Mouse (Mus musculus): ENCODE data around the gene Spast. TPM values are rescaled to one million over a fixed set of nuclear protein-coding genes. Genes with fewer than 3 reads are reported as not detected.

Gene Spast
- polyA plus RNA-seq, 1 experiment from 2014 or later = 18.0 TPM

GRCm38 (mm10) chr17:74413324-74413723 is 74.5 kb downstream of the Spast start:
- no peak for DNase-seq (ENCODE audit: low spot score)
- H3K4me3 ChIP-seq = no peak overlapping the region
- H3K4me1 ChIP-seq = peaks cover 9% of the 10 kb centered on the region; the same call in 1 of the 2 replicates
- H3K9me3 ChIP-seq = no peaks in the 10 kb centered on the region
- 89% methylated on average over 8 of the region's 8 CpGs for WGBS
- no peak overlapping the region for H3K27ac ChIP-seq (replicated peaks)
- H3K36me3 ChIP-seq (replicated peaks) = peaks cover 90% of the 10 kb centered on the region
- H3K27me3 ChIP-seq (replicated peaks; ENCODE audit: low read depth, poor library complexity, severe bottlenecking) = no peaks in the 10 kb centered on the region

- Histone ChIP-seq H3K4me1 (peaks cover 10% of the 10 kb centered on the region; the same call in 1 of the 2 replicates), H3K9me3 (no peaks in the 10 kb centered on the region), H3K27ac (replicated peaks) (no peak overlapping the region), H3K36me3 (replicated peaks) (peaks cover 88% of the 10 kb centered on the region), H3K27me3 (replicated peaks; ENCODE audit: low read depth, poor library complexity, severe bottlenecking) (no peaks in the 10 kb centered on the region), H3K4me3 (no peak overlapping the region)
- DNase-seq (ENCODE audit: low spot score) = no peak
- 65% methylated on average over 1 of the region's 1 CpGs for WGBS
Measured at GRCm38 (mm10) chr17:74414671-74415070, 75.9 kb downstream of the Spast start.

- peaks cover 89% of the 10 kb centered on the region for H3K36me3 ChIP-seq (replicated peaks)
- WGBS = 86% methylated on average over 8 of the region's 8 CpGs
Measured at GRCm38 (mm10) chr17:74416841-74417360, 78.1 kb downstream of the Spast start.

GRCm38 (mm10) chr17:74418171-74418570 is 79.4 kb downstream of the Spast start:
- Histone ChIP-seq H3K9me3 (no peaks in the 10 kb centered on the region), H3K4me3 (no peak overlapping the region), H3K36me3 (replicated peaks) (peaks cover 90% of the 10 kb centered on the region), H3K27me3 (replicated peaks; ENCODE audit: low read depth, poor library complexity, severe bottlenecking) (no peaks in the 10 kb centered on the region), H3K4me1 (peaks cover 10% of the 10 kb centered on the region; the same call in 1 of the 2 replicates), H3K27ac (replicated peaks) (no peak overlapping the region)
- DNase-seq (ENCODE audit: low spot score) = no peak
- WGBS = 14% methylated on average over 4 of the region's 4 CpGs

More at GRCm38 (mm10) chr17:74416841-74417360, 78.1 kb downstream of the Spast start:
- DNase-seq (ENCODE audit: low spot score) = no peak
- no peak overlapping the region for H3K4me3 ChIP-seq
- no peak overlapping the region for H3K27ac ChIP-seq (replicated peaks)
- no peaks in the 10 kb centered on the region for H3K9me3 ChIP-seq
- peaks cover 10% of the 10 kb centered on the region; the same call in 1 of the 2 replicates for H3K4me1 ChIP-seq
- H3K27me3 ChIP-seq (replicated peaks; ENCODE audit: low read depth, poor library complexity, severe bottlenecking) = no peaks in the 10 kb centered on the region

GRCm38 (mm10) chr17:74420656-74421055 is 81.9 kb downstream of the Spast start:
- peaks cover 88% of the 10 kb centered on the region for H3K36me3 ChIP-seq (replicated peaks)
- no peak overlapping the region for H3K4me3 ChIP-seq
- DNase-seq (ENCODE audit: low spot score) = no peak
- peaks cover 10% of the 10 kb centered on the region; the same call in 1 of the 2 replicates for H3K4me1 ChIP-seq
- no peak overlapping the region for H3K27ac ChIP-seq (replicated peaks)
- 57% methylated on average over 2 of the region's 2 CpGs for whole genome bisulfite sequencing
- no peaks in the 10 kb centered on the region for H3K27me3 ChIP-seq (replicated peaks; ENCODE audit: low read depth, poor library complexity, severe bottlenecking)
- no peaks in the 10 kb centered on the region for H3K9me3 ChIP-seq

- H3K27me3 ChIP-seq (replicated peaks; ENCODE audit: low read depth, poor library complexity, severe bottlenecking) = no peaks in the 10 kb centered on the region
- H3K27ac ChIP-seq (replicated peaks) = no peak overlapping the region
- WGBS = 82% methylated on average over 12 of the region's 12 CpGs
- H3K4me1 ChIP-seq = no peaks in the 10 kb centered on the region
- H3K4me3 ChIP-seq = no peak overlapping the region
- no peaks in the 10 kb centered on the region for H3K9me3 ChIP-seq
- no peak for DNase-seq (ENCODE audit: low spot score)
- peaks cover 91% of the 10 kb centered on the region for H3K36me3 ChIP-seq (replicated peaks)
Measured at GRCm38 (mm10) chr17:74424401-74425005, 85.7 kb downstream of the Spast start.

GRCm38 (mm10) chr17:74430074-74430473 is 91.3 kb downstream of the Spast start:
- WGBS = 89% methylated on average over 8 of the region's 8 CpGs
- DNase-seq (ENCODE audit: low spot score) = no peak
- H3K36me3 ChIP-seq (replicated peaks) = peaks cover 36% of the 10 kb centered on the region
- H3K27ac ChIP-seq (replicated peaks) = no peak overlapping the region
- no peaks in the 10 kb centered on the region for H3K9me3 ChIP-seq
- no peak overlapping the region for H3K4me3 ChIP-seq
- H3K4me1 ChIP-seq = no peaks in the 10 kb centered on the region
- H3K27me3 ChIP-seq (replicated peaks; ENCODE audit: low read depth, poor library complexity, severe bottlenecking) = no peaks in the 10 kb centered on the region

GRCm38 (mm10) chr17:74431481-74431880 is 92.7 kb downstream of the Spast start:
- Histone ChIP-seq H3K27ac (replicated peaks) (no peak overlapping the region), H3K36me3 (replicated peaks) (peaks cover 29% of the 10 kb centered on the region), H3K4me3 (no peak overlapping the region), H3K9me3 (no peaks in the 10 kb centered on the region), H3K27me3 (replicated peaks; ENCODE audit: low read depth, poor library complexity, severe bottlenecking) (no peaks in the 10 kb centered on the region), H3K4me1 (no peaks in the 10 kb centered on the region)
- WGBS = 72% methylated on average over 13 of the region's 13 CpGs
- DNase-seq (ENCODE audit: low spot score) = peak; percentile 41

- Histone ChIP-seq H3K9me3 (no peaks in the 10 kb centered on the region), H3K27me3 (replicated peaks; ENCODE audit: low read depth, poor library complexity, severe bottlenecking) (no peaks in the 10 kb centered on the region), H3K36me3 (replicated peaks) (peaks cover 18% of the 10 kb centered on the region), H3K4me3 (no peak overlapping the region), H3K27ac (replicated peaks) (no peak overlapping the region), H3K4me1 (no peaks in the 10 kb centered on the region)
- WGBS = 89% methylated on average over 5 of the region's 5 CpGs
- no peak for DNase-seq (ENCODE audit: low spot score)
Measured at GRCm38 (mm10) chr17:74432631-74433030, 93.8 kb downstream of the Spast start.

- DNase-seq (ENCODE audit: low spot score) = no peak
- WGBS = 85% methylated on average over 9 of the region's 9 CpGs
- H3K27ac ChIP-seq (replicated peaks) = no peak overlapping the region
Measured at GRCm38 (mm10) chr17:74437762-74438161, 99.0 kb downstream of the Spast start.

GRCm38 (mm10) chr17:74440486-74440885 is 101.7 kb downstream of the Spast start:
- DNase-seq (ENCODE audit: low spot score) = no peak
- Histone ChIP-seq H3K27me3 (replicated peaks; ENCODE audit: low read depth, poor library complexity, severe bottlenecking) (no peaks in the 10 kb centered on the region), H3K4me1 (no peaks in the 10 kb centered on the region), H3K4me3 (no peak overlapping the region), H3K36me3 (replicated peaks) (no peaks in the 10 kb centered on the region), H3K9me3 (no peaks in the 10 kb centered on the region), H3K27ac (replicated peaks) (no peak overlapping the region)
- WGBS = 80% methylated on average over 5 of the region's 5 CpGs

More at GRCm38 (mm10) chr17:74437762-74438161, 99.0 kb downstream of the Spast start:
- Histone ChIP-seq H3K27me3 (replicated peaks; ENCODE audit: low read depth, poor library complexity, severe bottlenecking) (no peaks in the 10 kb centered on the region), H3K4me3 (no peak overlapping the region), H3K9me3 (no peaks in the 10 kb centered on the region), H3K36me3 (replicated peaks) (no peaks in the 10 kb centered on the region), H3K4me1 (no peaks in the 10 kb centered on the region)

Measured in embryonic facial prominence, embryonic 10.5 days (tissue).